Mouse (Mus musculus) CD4-positive, CD25-positive, alpha-beta regulatory T cell, adult 4 months (primary cell): ENCODE measurements around the gene Ppara. TPM values are rescaled to one million over a fixed set of nuclear protein-coding genes. Genes with fewer than 3 reads are reported as not detected.

Experiments used
- ATAC-seq: one replicate; pipeline ENCODE4 v1.8.0; 2017
- polyA plus RNA-seq, 2 experiments: library from polyadenylated mRNA; unstranded; fragments of 100-300 nt; shearing (Covaris generic); gene quantifications; one replicate each; pipeline ENCODE4 v1.2.1; 2017

Ppara gene
- polyA plus RNA-seq, 2 experiments from 2014 or later = 0.20 TPM; not detected in 1

- ATAC-seq = no peak
These were observed 73.7 kb downstream of the Ppara start for GRCm38 (mm10) chr15:85808434-85808833.

DNA sequence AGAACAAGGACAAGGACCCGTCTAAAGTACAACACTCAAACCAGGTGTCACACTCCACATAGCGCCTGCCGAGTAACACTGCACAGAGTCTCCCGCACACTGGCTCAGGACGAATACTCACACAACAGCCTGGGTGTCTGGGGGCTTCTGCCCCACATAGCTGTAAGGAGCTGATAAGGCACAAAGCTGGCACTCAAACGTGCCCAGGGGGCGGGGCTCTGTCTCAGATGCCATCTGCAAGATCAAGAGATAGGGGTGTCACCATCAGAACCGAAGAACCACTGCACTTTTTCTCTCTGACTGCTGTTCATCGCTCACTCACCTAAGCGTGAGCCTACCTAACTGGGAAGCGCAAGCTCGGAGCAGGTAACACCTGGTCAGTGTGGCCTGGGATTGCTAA lies 74.3 kb downstream of the Ppara start:
- ATAC-seq = no peak

DNA sequence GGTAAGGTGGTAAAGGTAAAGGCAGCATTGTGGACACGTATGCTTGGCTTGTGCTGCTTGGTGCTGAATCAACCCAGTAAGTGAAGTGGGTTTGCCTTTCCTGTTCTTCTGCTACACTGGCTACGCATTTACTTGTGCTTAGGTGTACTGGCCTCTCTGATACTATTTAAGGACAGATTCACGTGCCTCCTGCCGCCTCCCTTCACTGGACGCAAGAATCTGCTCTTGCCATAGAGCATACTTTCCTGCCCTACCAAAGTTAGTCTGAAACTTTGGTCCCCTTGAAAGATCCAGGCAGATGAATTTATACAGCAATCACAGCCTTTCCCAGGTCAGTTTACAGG lies 75.7 kb downstream of the Ppara start:
- ATAC-seq = no peak

- ATAC-seq = peak; percentile 61
These were observed 76.2 kb downstream of the Ppara start for GRCm38 (mm10) chr15:85810806-85811521.

- peak; percentile 92 for ATAC-seq
These were observed 76.9 kb downstream of the Ppara start, which contains the start of gene Cdpf1 for GRCm38 (mm10) chr15:85811535-85812277. Gene Cdpf1, minus strand, starts transcription at chr15:85811697.

DNA sequence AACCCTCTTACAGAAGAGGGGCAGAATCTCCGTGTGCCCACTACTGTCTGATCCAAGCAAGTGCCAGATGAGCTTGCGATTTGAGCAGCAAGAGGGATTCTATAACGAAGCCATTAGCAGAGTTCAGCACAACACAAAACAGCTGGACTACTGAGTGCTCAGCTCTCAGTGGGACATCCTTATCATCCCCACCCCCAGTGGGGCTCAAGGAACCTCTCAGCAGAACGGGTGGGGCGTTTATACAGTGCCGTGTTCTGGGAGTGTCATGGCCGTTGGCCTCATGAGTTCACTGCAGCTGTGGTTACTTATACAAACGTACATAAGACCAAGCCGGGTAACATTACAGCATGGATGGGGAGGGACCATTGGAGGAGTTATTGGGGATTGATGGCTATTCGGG lies 78.6 kb downstream of the Ppara start:
- no peak for ATAC-seq

DNA sequence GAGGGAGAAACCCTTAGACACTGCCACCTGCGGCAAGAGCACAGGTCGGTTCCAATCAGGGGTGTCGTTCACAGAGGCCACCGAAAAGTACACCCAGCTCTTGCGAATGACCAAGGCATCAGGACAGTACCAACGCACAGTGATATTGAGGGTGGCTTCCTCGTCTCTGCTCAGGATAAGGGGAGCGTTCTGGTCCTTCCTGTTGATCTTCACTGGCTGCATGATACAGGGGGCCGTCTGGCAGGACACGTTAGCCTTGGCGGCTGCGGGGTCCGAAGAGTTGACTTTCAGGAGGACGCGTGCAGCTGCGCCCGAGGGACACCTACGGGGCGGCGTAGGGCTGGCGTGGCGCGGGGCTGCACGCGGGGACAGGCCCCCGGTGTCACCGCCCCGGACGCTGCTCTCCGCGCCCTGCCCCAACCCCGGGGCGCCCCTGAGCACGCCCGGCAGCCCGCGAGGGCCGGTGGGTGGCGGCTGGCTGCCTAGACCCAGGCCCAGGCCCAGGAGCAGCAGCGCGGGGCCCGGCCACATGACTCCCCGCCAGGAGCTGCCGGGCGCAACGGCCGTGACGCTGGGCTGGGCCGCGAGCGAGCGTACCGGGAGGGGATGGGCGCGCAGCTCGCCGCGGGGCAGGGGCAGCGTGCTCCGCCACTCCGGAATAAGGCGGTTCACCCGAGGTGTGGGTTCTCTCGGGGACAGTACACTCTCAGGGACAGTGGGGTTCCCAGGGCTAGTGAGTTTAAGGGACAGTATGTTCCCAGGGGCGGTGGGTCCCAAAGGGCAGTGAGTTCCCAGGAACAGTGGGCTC lies 86.6 kb downstream of the Ppara start, which contains the start of gene Pkdrej:
Gene Pkdrej, minus strand, starts transcription at position 532 of the 808 bp plus-strand sequence.
- no peak for ATAC-seq

GRCm38 (mm10) chr15:85822011-85822359 lies 87.2 kb downstream of the Ppara start:
- ATAC-seq = no peak

- no peak for ATAC-seq
These were observed 91.9 kb downstream of the Ppara start for GRCm38 (mm10) chr15:85826676-85827075.

- no peak for ATAC-seq
These were observed 93.3 kb downstream of the Ppara start for GRCm38 (mm10) chr15:85828071-85828470.

DNA sequence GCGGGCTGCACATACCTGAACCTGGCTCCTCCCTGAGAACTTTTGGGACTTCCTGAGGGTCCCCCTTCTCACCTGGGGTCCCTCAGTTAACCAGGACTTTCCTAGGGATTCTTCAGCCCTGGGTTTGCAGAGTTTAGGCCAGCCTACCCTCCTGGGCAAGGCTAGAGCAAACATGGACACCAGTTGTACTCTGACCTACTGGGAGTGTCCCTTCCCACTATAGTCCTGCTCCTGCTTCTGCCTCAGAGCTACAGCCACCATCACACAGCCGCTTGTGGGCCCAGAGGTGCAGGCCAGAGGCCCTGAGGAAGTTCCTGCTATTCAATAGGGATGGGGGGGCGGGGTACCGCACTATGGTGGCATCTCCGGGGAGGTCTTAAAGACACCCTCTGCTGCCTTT lies 94.7 kb downstream of the Ppara start:
- no peak for ATAC-seq

DNA sequence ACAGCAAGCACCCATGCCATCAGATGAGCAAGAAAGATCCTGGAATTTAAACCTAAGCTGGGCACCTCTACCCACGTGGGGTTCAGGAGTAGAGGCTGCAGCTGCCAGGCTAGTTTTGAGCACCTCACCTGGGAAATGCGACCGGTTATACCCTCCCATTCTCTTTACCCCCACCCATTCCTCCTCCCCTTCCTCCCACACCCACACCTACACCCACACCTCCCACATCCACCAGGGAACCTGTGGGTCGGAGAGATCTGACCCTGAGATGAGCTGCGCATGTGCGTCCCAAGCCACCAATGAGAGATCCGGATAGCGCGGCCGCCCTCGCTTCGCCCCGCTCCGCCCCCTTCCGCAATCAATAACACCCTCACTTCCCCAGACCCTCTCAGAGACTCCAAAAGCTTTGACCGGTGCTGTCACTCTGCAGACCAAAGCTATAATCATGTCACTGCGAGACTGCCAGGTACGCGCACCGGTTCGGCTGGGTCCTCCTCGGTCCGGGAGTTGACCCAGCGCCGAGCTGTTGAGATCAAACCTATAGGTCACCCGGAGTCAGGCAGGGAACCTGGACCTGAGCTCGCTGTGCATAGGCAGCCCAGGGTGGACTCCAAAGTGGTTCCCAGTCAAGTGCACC lies 97.3 kb downstream of the Ppara start, which contains the start of gene Ttc38:
Gene Ttc38, plus strand, starts transcription at position 353 of the 637 bp plus-strand sequence.
- peak; percentile 95 for ATAC-seq

DNA sequence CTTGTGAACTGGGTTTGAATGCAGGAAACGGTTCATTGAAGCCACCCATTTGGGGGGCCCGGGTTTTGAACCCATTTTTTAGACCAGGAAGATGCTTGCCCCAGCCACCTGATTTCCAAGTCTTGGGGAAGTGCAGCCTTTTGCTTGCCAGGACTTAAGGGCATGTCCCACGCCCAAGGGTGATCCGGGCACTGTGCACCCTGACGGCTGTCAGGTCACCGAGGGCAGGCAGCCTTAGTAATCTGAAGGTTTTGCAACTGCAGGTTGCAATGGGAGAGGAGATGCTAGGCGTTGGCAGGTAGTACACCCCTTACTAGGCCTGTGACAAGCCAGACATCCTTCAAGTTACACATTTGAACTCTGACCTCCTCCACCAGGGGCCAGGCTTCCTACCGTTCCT lies 97.8 kb downstream of the Ppara start:
- ATAC-seq = no peak

GRCm38 (mm10) chr15:85835335-85835734 lies 100.6 kb downstream of the Ppara start:
- no peak for ATAC-seq

DNA sequence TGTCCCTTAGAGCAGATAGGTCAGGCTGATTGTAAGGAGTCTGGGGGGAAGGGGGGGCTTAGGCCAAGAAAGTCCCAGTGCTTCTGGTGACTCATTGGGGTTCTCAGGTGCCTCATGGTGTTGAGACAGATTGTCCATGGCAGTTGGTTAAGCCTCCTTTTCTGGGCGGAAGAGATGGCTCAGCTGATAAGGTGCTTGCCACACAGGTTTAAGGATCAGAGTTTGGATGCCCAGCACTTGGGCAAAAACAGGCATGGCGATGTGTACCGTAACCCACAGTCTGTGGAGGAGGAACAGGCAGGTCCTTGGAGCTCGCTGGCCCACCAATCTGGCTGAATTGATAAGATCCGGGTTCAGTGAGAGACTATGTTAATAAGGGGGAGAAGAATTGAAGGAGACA lies 102.1 kb downstream of the Ppara start:
- ATAC-seq = no peak

GRCm38 (mm10) chr15:85840983-85841382 lies 106.2 kb downstream of the Ppara start:
- ATAC-seq = no peak

GRCm38 (mm10) chr15:85841796-85842360 lies 107.1 kb downstream of the Ppara start:
- ATAC-seq = no peak

DNA sequence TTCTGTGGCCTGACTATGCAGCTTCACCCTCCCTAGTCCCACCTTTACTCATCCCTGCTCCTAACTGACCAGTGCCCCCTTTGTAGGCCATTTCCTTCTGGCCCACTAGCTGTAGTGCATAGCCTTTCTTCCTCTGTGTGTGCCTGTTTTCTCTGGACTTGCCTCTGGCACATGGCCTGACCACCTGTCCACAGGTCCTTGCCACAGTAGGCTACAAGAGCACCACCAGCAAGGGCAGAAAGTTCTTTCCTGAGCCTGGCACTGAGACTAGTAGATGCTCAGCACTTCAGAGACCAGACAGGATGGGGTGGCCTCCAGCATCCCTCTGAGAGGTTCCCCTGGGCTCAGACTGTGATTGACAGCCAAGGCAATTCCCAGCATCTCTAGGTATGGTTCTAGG lies 110.3 kb downstream of the Ppara start:
- no peak for ATAC-seq

- no peak for ATAC-seq
These were observed 117.0 kb downstream of the Ppara start for GRCm38 (mm10) chr15:85851656-85852392.
